Mouse (Mus musculus) E14TG2a.4 (cell line): ENCODE results near the gene Vmn1r40.
A peak's percentile ranks its signal among the peaks of the same experiment; 100 is the strongest.

ENCODE experiments used
- H3K27me3 ChIP-seq: 2 replicates; pipeline ENCODE4 v1.6.1; 2014; ENCODE audit warnings: low read length, control low read depth; ENCODE audit not compliant: insufficient read depth
- H3K36me3 ChIP-seq: 2 replicates; pipeline ENCODE4 v1.6.1; 2014; ENCODE audit warnings: low read length, control low read depth; ENCODE audit not compliant: insufficient read depth
- H3K4me1 ChIP-seq: replicated peaks from 2 replicates; pipeline ENCODE4 v1.6.1; 2014; ENCODE audit warnings: low read depth, low read length, control low read depth
- H3K4me3 ChIP-seq: replicated peaks from 2 replicates; pipeline ENCODE4 v1.5.1; 2014; ENCODE audit warnings: mild to moderate bottlenecking, low read length
- H3K9me3 ChIP-seq: 2 replicates; pipeline ENCODE4 v1.6.1; 2014; ENCODE audit warnings: low read length, control low read depth
- CTCF ChIP-seq: conservative IDR thresholded peaks from 2 replicates; pipeline ENCODE4 v1.5.1; 2014; ENCODE audit warnings: low read length
- NANOG ChIP-seq: IDR thresholded peaks from 2 replicates; pipeline ENCODE4 v1.6.1; 2014; ENCODE audit warnings: borderline replicate concordance, low read length, mixed read lengths
- POU5F1 ChIP-seq: IDR thresholded peaks from 2 replicates; pipeline ENCODE4 v1.6.1; 2014; ENCODE audit warnings: low read length, borderline replicate concordance

Vmn1r40 gene

GRCm38 (mm10) chr6:89707240-89707639 lies at the start of gene Vmn1r40:
Gene Vmn1r40, plus strand, starts transcription at chr6:89707540.
- TF ChIP-seq POU5F1 (no peak), CTCF (no peak), NANOG (no peak)
- Histone ChIP-seq H3K27me3 (no peaks in the 10 kb centered on the region), H3K4me3 (no peak within 1 kb of the TSS), H3K9me3 (peaks cover 16% of the 10 kb centered on the region; the same call in 1 of the 2 replicates), H3K36me3 (no peaks in the 10 kb centered on the region), H3K4me1 (no peaks in the 10 kb centered on the region)

GRCm38 (mm10) chr6:89658342-89658741 lies 49.0 kb upstream of the Vmn1r40 start:
- no peaks in the 10 kb centered on the region for H3K4me1 ChIP-seq
- TF ChIP-seq CTCF (no peak), NANOG (no peak), POU5F1 (no peak)
- no peaks in the 10 kb centered on the region for H3K27me3 ChIP-seq
- H3K9me3 ChIP-seq = no peaks in the 10 kb centered on the region
- H3K4me3 ChIP-seq = no peak overlapping the region
- peaks cover 65% of the 10 kb centered on the region for H3K36me3 ChIP-seq

- no peaks in the 10 kb centered on the region for H3K27me3 ChIP-seq
- H3K4me1 ChIP-seq = no peaks in the 10 kb centered on the region
- H3K36me3 ChIP-seq = peaks cover 70% of the 10 kb centered on the region
- H3K4me3 ChIP-seq = no peak overlapping the region
- no peaks in the 10 kb centered on the region for H3K9me3 ChIP-seq
- no peak for TF ChIP-seq CTCF
- TF ChIP-seq NANOG = no peak
- TF ChIP-seq POU5F1 = no peak
Observed at GRCm38 (mm10) chr6:89658931-89659330, 48.4 kb upstream of the Vmn1r40 start.

- Histone ChIP-seq H3K4me3 (no peak overlapping the region), H3K4me1 (no peaks in the 10 kb centered on the region), H3K27me3 (no peaks in the 10 kb centered on the region), H3K36me3 (peaks cover 69% of the 10 kb centered on the region), H3K9me3 (no peaks in the 10 kb centered on the region)
- peak; percentile 81 for TF ChIP-seq CTCF
- no peak for TF ChIP-seq NANOG
- TF ChIP-seq POU5F1 = no peak
Observed at GRCm38 (mm10) chr6:89659692-89660423, 47.5 kb upstream of the Vmn1r40 start.

- no peak overlapping the region for H3K4me3 ChIP-seq
- TF ChIP-seq NANOG (no peak), CTCF (no peak), POU5F1 (no peak)
- peaks cover 69% of the 10 kb centered on the region for H3K36me3 ChIP-seq
- H3K4me1 ChIP-seq = no peaks in the 10 kb centered on the region
- no peaks in the 10 kb centered on the region for H3K27me3 ChIP-seq
- H3K9me3 ChIP-seq = no peaks in the 10 kb centered on the region
Observed at GRCm38 (mm10) chr6:89660490-89660889, 46.9 kb upstream of the Vmn1r40 start.

GRCm38 (mm10) chr6:89662521-89662920 lies 44.8 kb upstream of the Vmn1r40 start:
- Histone ChIP-seq H3K36me3 (peaks cover 56% of the 10 kb centered on the region), H3K4me1 (no peaks in the 10 kb centered on the region), H3K27me3 (no peaks in the 10 kb centered on the region), H3K9me3 (no peaks in the 10 kb centered on the region), H3K4me3 (no peak overlapping the region)
- TF ChIP-seq CTCF = no peak
- no peak for TF ChIP-seq POU5F1
- no peak for TF ChIP-seq NANOG

GRCm38 (mm10) chr6:89665155-89665554 lies 42.2 kb upstream of the Vmn1r40 start:
- no peaks in the 10 kb centered on the region for H3K9me3 ChIP-seq
- H3K36me3 ChIP-seq = peaks cover 63% of the 10 kb centered on the region
- H3K4me3 ChIP-seq = no peak overlapping the region
- no peaks in the 10 kb centered on the region for H3K27me3 ChIP-seq
- no peaks in the 10 kb centered on the region for H3K4me1 ChIP-seq
- TF ChIP-seq CTCF = no peak
- no peak for TF ChIP-seq NANOG
- TF ChIP-seq POU5F1 = no peak

GRCm38 (mm10) chr6:89665667-89666066 lies 41.7 kb upstream of the Vmn1r40 start:
- TF ChIP-seq NANOG = no peak
- TF ChIP-seq POU5F1 = no peak
- Histone ChIP-seq H3K27me3 (no peaks in the 10 kb centered on the region), H3K4me1 (no peaks in the 10 kb centered on the region), H3K9me3 (no peaks in the 10 kb centered on the region), H3K4me3 (no peak overlapping the region), H3K36me3 (peaks cover 61% of the 10 kb centered on the region)

- H3K27me3 ChIP-seq = no peaks in the 10 kb centered on the region
- H3K4me1 ChIP-seq = no peaks in the 10 kb centered on the region
- H3K36me3 ChIP-seq = peaks cover 56% of the 10 kb centered on the region
- TF ChIP-seq NANOG (no peak), CTCF (no peak), POU5F1 (no peak)
- H3K9me3 ChIP-seq = no peaks in the 10 kb centered on the region
- no peak overlapping the region for H3K4me3 ChIP-seq
Observed at GRCm38 (mm10) chr6:89666976-89667375, 40.4 kb upstream of the Vmn1r40 start.
